Mouse (Mus musculus) spleen, adult 2 months (tissue): ENCODE measurements around the gene Plxna1. TPM values are rescaled to one million over a fixed set of nuclear protein-coding genes. Genes with fewer than 3 reads are reported as not detected.

Experiments used
- DNase-seq, 2 experiments: peaks; one replicate each; pipeline versions ENCODE4 v3.0.0 to v3.0.0-alpha.2; 2012 to 2021; ENCODE audit warnings: low spot score in 2 of 2, low read depth in 1 of 2
- H3K27ac ChIP-seq: fragments of 200-500 bp; 2 replicates; pipeline ENCODE4 v1.5.1; 2012; ENCODE audit warnings: low read length, inconsistent platforms; ENCODE audit not compliant: insufficient read depth
- H3K27me3 ChIP-seq: fragments of 200-500 bp; 2 replicates; pipeline ENCODE4 v1.6.1; 2012; ENCODE audit warnings: mild to moderate bottlenecking, moderate library complexity, low read length, inconsistent platforms; ENCODE audit not compliant: control insufficient read depth, insufficient read depth
- H3K36me3 ChIP-seq: fragments of 200-500 bp; 2 replicates; pipeline ENCODE4 v1.6.1; 2012; ENCODE audit warnings: mild to moderate bottlenecking, low read length, inconsistent platforms; ENCODE audit not compliant: control insufficient read depth, insufficient read depth
- H3K4me1 ChIP-seq: fragments of 200-500 bp; 2 replicates; pipeline ENCODE4 v1.6.1; 2011; ENCODE audit warnings: inconsistent platforms; ENCODE audit not compliant: control insufficient read depth, insufficient read depth, insufficient read length
- H3K4me3 ChIP-seq: fragments of 200-500 bp; 2 replicates; pipeline ENCODE4 v1.5.1; 2011; ENCODE audit warnings: mild to moderate bottlenecking, inconsistent platforms; ENCODE audit not compliant: insufficient read depth, insufficient read length; ENCODE audit errors: extremely low read depth
- CTCF ChIP-seq: fragments of 200-500 bp; IDR thresholded peaks from 2 replicates; pipeline ENCODE4 v1.5.1; 2011; ENCODE audit warnings: mild to moderate bottlenecking, inconsistent platforms; ENCODE audit not compliant: insufficient read depth, insufficient read length, insufficient replicate concordance; ENCODE audit errors: extremely low read depth
- POLR2A ChIP-seq: fragments of 200-500 bp; IDR thresholded peaks from 2 replicates; pipeline ENCODE4 v1.6.1; 2011; ENCODE audit warnings: low read depth, low read length, inconsistent platforms
- WGBS: fragments of 180-500 bp; shearing (Covaris S2); methylation state at CpG from one replicate; pipeline ENCODE4 v1.1.7; 2018; 5-methylcytosine and 5-hydroxymethylcytosine counted together
- polyA plus RNA-seq: library from polyadenylated mRNA; depleted of rRNA; stranded (reverse); fragments of >200 nt; gene quantifications from 2 replicates; pipeline ENCODE4 v1.2.3, GENCODE M21; 2012; rRNA removed

The Plxna1 gene
- polyA plus RNA-seq: 23.8 and 27.2 TPM in 2 replicates

- peak in 1 of 2 experiments; percentile 23 for DNase-seq
- H3K27ac ChIP-seq: peak within 1 kb of the TSS; percentile 24; the same call in 1 of the 2 replicates
- 2% methylated on average over 73 of the region's 110 CpGs for WGBS
- TF ChIP-seq POLR2A (no peak), CTCF (peak; percentile 19; the same call in 1 of the 2 replicates)
- peaks cover 15% of the 10 kb centered on the region for H3K27me3 ChIP-seq
- peak within 1 kb of the TSS; percentile 61 for H3K4me3 ChIP-seq
- H3K36me3 ChIP-seq: no peaks in the 10 kb centered on the region
- peaks cover 18% of the 10 kb centered on the region for H3K4me1 ChIP-seq
Measured at GRCm38 (mm10) chr6:89362281-89363106, at the start of gene Plxna1. Plxna1 (minus strand) TSS chr6:89362620.

- WGBS: 93% methylated on average over 1 of the region's 1 CpGs
- TF ChIP-seq POLR2A (no peak), CTCF (no peak)
- Histone ChIP-seq H3K27ac (no peak overlapping the region), H3K4me3 (no peak overlapping the region), H3K4me1 (no peaks in the 10 kb centered on the region), H3K27me3 (no peaks in the 10 kb centered on the region), H3K36me3 (no peaks in the 10 kb centered on the region)
- no peak for DNase-seq
Measured at GRCm38 (mm10) chr6:89409041-89409440, 46.6 kb upstream of the Plxna1 start.

- no peak for DNase-seq
- Histone ChIP-seq H3K4me3 (no peak overlapping the region), H3K27ac (no peak overlapping the region), H3K27me3 (no peaks in the 10 kb centered on the region), H3K4me1 (no peaks in the 10 kb centered on the region), H3K36me3 (no peaks in the 10 kb centered on the region)
- WGBS: 79% methylated on average over 5 of the region's 5 CpGs
- TF ChIP-seq POLR2A (no peak), CTCF (no peak)
Measured at GRCm38 (mm10) chr6:89408259-89408658, 45.8 kb upstream of the Plxna1 start.

GRCm38 (mm10) chr6:89407247-89407889 is 44.9 kb upstream of the Plxna1 start:
- WGBS: 85% methylated on average over 3 of the region's 3 CpGs
- no peaks in the 10 kb centered on the region for H3K27me3 ChIP-seq
- H3K27ac ChIP-seq: no peak overlapping the region
- H3K4me1 ChIP-seq: no peaks in the 10 kb centered on the region
- no peaks in the 10 kb centered on the region for H3K36me3 ChIP-seq
- H3K4me3 ChIP-seq: no peak overlapping the region
- DNase-seq: no peak
- TF ChIP-seq POLR2A: no peak
- TF ChIP-seq CTCF: no peak

GRCm38 (mm10) chr6:89404964-89405363 is 42.5 kb upstream of the Plxna1 start:
- DNase-seq: no peak
- no peaks in the 10 kb centered on the region for H3K27me3 ChIP-seq
- no peaks in the 10 kb centered on the region for H3K36me3 ChIP-seq
- no peak overlapping the region for H3K4me3 ChIP-seq
- no peak overlapping the region for H3K27ac ChIP-seq
- H3K4me1 ChIP-seq: no peaks in the 10 kb centered on the region
- TF ChIP-seq POLR2A: no peak
- TF ChIP-seq CTCF: no peak
- WGBS: 68% methylated on average over 2 of the region's 2 CpGs

- Histone ChIP-seq H3K27ac (no peak overlapping the region), H3K27me3 (no peaks in the 10 kb centered on the region), H3K36me3 (no peaks in the 10 kb centered on the region), H3K4me1 (no peaks in the 10 kb centered on the region), H3K4me3 (no peak overlapping the region)
- no peak for TF ChIP-seq CTCF
- TF ChIP-seq POLR2A: no peak
- no peak for DNase-seq
- WGBS: 84% methylated on average over 2 of the region's 2 CpGs
Measured at GRCm38 (mm10) chr6:89403257-89404225, 41.1 kb upstream of the Plxna1 start.
